Mouse (Mus musculus): ENCODE results near the gene Tuba1c. TPM values are rescaled to one million over a fixed set of nuclear protein-coding genes. Genes with fewer than 3 reads are reported as not detected.

The Tuba1c gene
- total RNA-seq, 2 experiments from 2014 or later, result 36.4 to 73.8 TPM

GRCm38 (mm10) chr15:99026259-99026658 lies 3.4 kb upstream of the Tuba1c start:
- ATAC-seq (replicated peaks; ENCODE audit: low FRiP score, poor library complexity, severe bottlenecking), result no peak

GRCm38 (mm10) chr15:99027116-99027515 lies 2.6 kb upstream of the Tuba1c start:
- ATAC-seq (replicated peaks; ENCODE audit: low FRiP score, poor library complexity, severe bottlenecking), result no peak

- no peak for ATAC-seq (replicated peaks; ENCODE audit: low FRiP score, poor library complexity, severe bottlenecking)
Measured at GRCm38 (mm10) chr15:99028874-99029458, 725 bp upstream of the Tuba1c start.

GRCm38 (mm10) chr15:99030585-99031387 lies 1.1 kb downstream of the Tuba1c start:
- peak; percentile 74 for ATAC-seq (replicated peaks; ENCODE audit: low FRiP score, poor library complexity, severe bottlenecking)

GRCm38 (mm10) chr15:99031388-99031675 lies 1.6 kb downstream of the Tuba1c start:
- ATAC-seq (replicated peaks; ENCODE audit: low FRiP score, poor library complexity, severe bottlenecking), result no peak

- ATAC-seq (replicated peaks; ENCODE audit: low FRiP score, poor library complexity, severe bottlenecking), result no peak
Measured at GRCm38 (mm10) chr15:99032041-99032725, 2.5 kb downstream of the Tuba1c start.

- ATAC-seq (replicated peaks; ENCODE audit: low FRiP score, poor library complexity, severe bottlenecking), result no peak
Measured at GRCm38 (mm10) chr15:99032726-99033250, 3.1 kb downstream of the Tuba1c start.

GRCm38 (mm10) chr15:99033498-99034270 lies 4.0 kb downstream of the Tuba1c start:
- no peak for ATAC-seq (replicated peaks; ENCODE audit: low FRiP score, poor library complexity, severe bottlenecking)

GRCm38 (mm10) chr15:99035431-99035830 lies 5.7 kb downstream of the Tuba1c start:
- no peak for ATAC-seq (replicated peaks; ENCODE audit: low FRiP score, poor library complexity, severe bottlenecking)

- no peak for ATAC-seq (replicated peaks; ENCODE audit: low FRiP score, poor library complexity, severe bottlenecking)
Measured at GRCm38 (mm10) chr15:99036249-99036905, 6.7 kb downstream of the Tuba1c start.

- no peak for ATAC-seq (replicated peaks; ENCODE audit: low FRiP score, poor library complexity, severe bottlenecking)
Measured at GRCm38 (mm10) chr15:99038025-99038424, 8.3 kb downstream of the Tuba1c start.

- no peak for ATAC-seq (replicated peaks; ENCODE audit: low FRiP score, poor library complexity, severe bottlenecking)
Measured at GRCm38 (mm10) chr15:99038797-99039196, 9.1 kb downstream of the Tuba1c start.

GRCm38 (mm10) chr15:99039306-99039705 lies 9.6 kb downstream of the Tuba1c start:
- ATAC-seq (replicated peaks; ENCODE audit: low FRiP score, poor library complexity, severe bottlenecking), result no peak

GRCm38 (mm10) chr15:99039996-99040919 lies 10.6 kb downstream of the Tuba1c start:
- 0 out of 2 replicates have a peak, but pooled peaks have one; percentile 47 for ATAC-seq (replicated peaks; ENCODE audit: low FRiP score, poor library complexity, severe bottlenecking)

GRCm38 (mm10) chr15:99040920-99041856 lies 11.5 kb downstream of the Tuba1c start:
- no peak for ATAC-seq (replicated peaks; ENCODE audit: low FRiP score, poor library complexity, severe bottlenecking)

- ATAC-seq (replicated peaks; ENCODE audit: low FRiP score, poor library complexity, severe bottlenecking), result no peak; the same call in 1 of the 2 replicates
Measured at GRCm38 (mm10) chr15:99042334-99042733, 12.6 kb downstream of the Tuba1c start.

GRCm38 (mm10) chr15:99044854-99045253 lies 15.2 kb downstream of the Tuba1c start:
- ATAC-seq (replicated peaks; ENCODE audit: low FRiP score, poor library complexity, severe bottlenecking), result no peak

All from erythroblast, adult 5-6 weeks (primary cell).